Mouse (Mus musculus): Measurements from ENCODE around the gene Adora2a. TPM values are rescaled to one million over a fixed set of nuclear protein-coding genes. Genes with fewer than 3 reads are reported as not detected.
"Not testable (repeated sequence)": the region's sequence is repeated elsewhere in the genome, so short reads cannot be mapped to it uniquely, and the experiment has no call there.

Adora2a gene
- polyA plus RNA-seq, 1 experiment from 2014 or later = 1.5 TPM

GRCm38 (mm10) chr10:75334175-75334574, 17.5 kb downstream of the Adora2a start:
- WGBS = 81% methylated on average over 7 of the region's 7 CpGs
- Histone ChIP-seq H3K4me3 (no peak overlapping the region), H3K27ac (replicated peaks) (no peak overlapping the region), H3K9me3 (no peaks in the 10 kb centered on the region), H3K4me1 (no peaks in the 10 kb centered on the region), H3K27me3 (replicated peaks; ENCODE audit: low read depth, poor library complexity, severe bottlenecking) (no peaks in the 10 kb centered on the region), H3K36me3 (replicated peaks) (no peaks in the 10 kb centered on the region)
- DNase-seq (ENCODE audit: low spot score) = no peak

GRCm38 (mm10) chr10:75335075-75335474, 18.4 kb downstream of the Adora2a start:
- Histone ChIP-seq H3K27me3 (replicated peaks; ENCODE audit: low read depth, poor library complexity, severe bottlenecking) (no peaks in the 10 kb centered on the region), H3K36me3 (replicated peaks) (no peaks in the 10 kb centered on the region), H3K9me3 (no peaks in the 10 kb centered on the region), H3K27ac (replicated peaks) (no peak overlapping the region), H3K4me1 (no peaks in the 10 kb centered on the region), H3K4me3 (no peak overlapping the region)
- 89% methylated on average over 6 of the region's 6 CpGs for WGBS
- no peak for DNase-seq (ENCODE audit: low spot score)

GRCm38 (mm10) chr10:75337231-75337630, 20.6 kb downstream of the Adora2a start:
- no peaks in the 10 kb centered on the region for H3K36me3 ChIP-seq (replicated peaks)
- no peaks in the 10 kb centered on the region; the same call in 1 of the 2 replicates for H3K27me3 ChIP-seq (replicated peaks; ENCODE audit: low read depth, poor library complexity, severe bottlenecking)
- no peak overlapping the region for H3K4me3 ChIP-seq
- no peaks in the 10 kb centered on the region for H3K9me3 ChIP-seq
- H3K4me1 ChIP-seq = no peaks in the 10 kb centered on the region
- WGBS = 89% methylated on average over 10 of the region's 10 CpGs
- DNase-seq (ENCODE audit: low spot score) = no peak
- H3K27ac ChIP-seq (replicated peaks) = no peak overlapping the region

DNA sequence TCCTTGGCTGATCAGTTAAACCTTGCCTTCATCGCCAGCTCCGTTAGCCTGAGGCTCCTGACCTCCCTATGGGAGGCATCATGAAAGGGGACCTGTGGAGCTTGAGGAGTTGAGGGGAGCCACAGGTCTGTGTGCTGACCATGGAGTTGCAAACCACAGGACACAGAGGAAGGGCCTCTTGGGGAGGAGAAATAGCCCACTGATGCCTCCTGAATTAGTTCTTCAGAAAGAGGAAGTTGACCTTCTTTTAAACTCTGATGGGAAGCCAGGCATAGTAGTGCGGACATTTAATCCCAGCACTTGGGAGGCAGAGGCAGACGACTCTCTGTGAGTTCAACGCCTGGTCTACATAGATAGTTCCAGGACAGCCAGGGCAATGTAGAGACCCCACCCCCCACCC, 22.2 kb downstream of the Adora2a start:
- no peaks in the 10 kb centered on the region; the same call in 1 of the 2 replicates for H3K27me3 ChIP-seq (replicated peaks; ENCODE audit: low read depth, poor library complexity, severe bottlenecking)
- WGBS = 76% methylated on average over 5 of the region's 5 CpGs
- H3K27ac ChIP-seq (replicated peaks) = no peak overlapping the region
- no peak overlapping the region for H3K4me3 ChIP-seq
- H3K4me1 ChIP-seq = no peaks in the 10 kb centered on the region
- H3K36me3 ChIP-seq (replicated peaks) = no peaks in the 10 kb centered on the region
- DNase-seq (ENCODE audit: low spot score) = no peak
- H3K9me3 ChIP-seq = no peaks in the 10 kb centered on the region

DNA sequence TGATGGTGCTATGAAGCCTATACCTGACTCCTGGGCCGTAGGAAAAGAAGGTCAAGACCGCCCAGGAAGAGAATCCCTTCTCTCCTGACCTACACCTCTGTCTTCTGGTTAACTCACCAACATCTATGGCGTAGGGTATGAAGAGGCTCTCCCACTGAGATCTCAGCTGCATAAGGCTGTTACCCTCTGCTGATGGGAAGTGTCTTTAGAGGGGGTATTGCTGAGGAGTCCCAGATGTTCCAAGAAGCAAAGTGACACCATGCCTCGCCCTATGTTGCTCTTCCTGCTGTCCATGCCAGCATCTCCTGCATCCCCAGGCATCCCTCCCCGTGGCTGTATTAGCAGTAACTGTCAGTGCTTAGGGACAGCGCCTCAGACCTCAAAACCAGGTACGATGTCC, 22.7 kb downstream of the Adora2a start:
- Histone ChIP-seq H3K27me3 (replicated peaks; ENCODE audit: low read depth, poor library complexity, severe bottlenecking) (no peaks in the 10 kb centered on the region; the same call in 1 of the 2 replicates), H3K4me3 (no peak overlapping the region), H3K36me3 (replicated peaks) (no peaks in the 10 kb centered on the region), H3K9me3 (no peaks in the 10 kb centered on the region), H3K4me1 (peaks cover 3% of the 10 kb centered on the region), H3K27ac (replicated peaks) (no peak overlapping the region)
- WGBS = 82% methylated on average over 7 of the region's 7 CpGs
- DNase-seq (ENCODE audit: low spot score) = no peak

DNA sequence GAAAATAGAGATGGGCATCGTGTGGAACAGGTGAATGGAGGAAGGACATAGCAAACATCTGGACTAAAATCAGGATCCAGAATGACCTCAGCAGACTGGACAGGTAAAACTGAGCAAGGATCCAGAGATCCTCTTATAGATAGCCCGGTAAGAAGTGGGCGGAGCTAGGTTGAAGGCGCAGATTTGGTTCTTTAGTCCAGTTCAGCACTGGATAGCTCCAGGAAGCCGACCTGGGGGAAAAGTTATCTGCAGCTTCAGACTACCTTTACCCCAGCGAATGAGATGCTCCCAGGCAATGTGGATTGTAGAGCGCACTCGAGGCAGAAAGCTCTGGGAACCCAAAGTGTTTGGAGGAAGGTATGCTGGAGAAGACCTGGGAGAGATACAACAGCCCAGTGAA, 25.3 kb downstream of the Adora2a start:
- Histone ChIP-seq H3K36me3 (replicated peaks) (no peaks in the 10 kb centered on the region), H3K27me3 (replicated peaks; ENCODE audit: low read depth, poor library complexity, severe bottlenecking) (no peaks in the 10 kb centered on the region; the same call in 1 of the 2 replicates), H3K4me1 (peaks cover 9% of the 10 kb centered on the region), H3K27ac (replicated peaks) (no peak overlapping the region), H3K4me3 (no peak overlapping the region), H3K9me3 (0 out of 2 replicates have a peak, but pooled peaks cover 7% of the 10 kb centered on the region)
- WGBS = 34% methylated on average over 8 of the region's 8 CpGs
- DNase-seq (ENCODE audit: low spot score) = peak; percentile 31

DNA sequence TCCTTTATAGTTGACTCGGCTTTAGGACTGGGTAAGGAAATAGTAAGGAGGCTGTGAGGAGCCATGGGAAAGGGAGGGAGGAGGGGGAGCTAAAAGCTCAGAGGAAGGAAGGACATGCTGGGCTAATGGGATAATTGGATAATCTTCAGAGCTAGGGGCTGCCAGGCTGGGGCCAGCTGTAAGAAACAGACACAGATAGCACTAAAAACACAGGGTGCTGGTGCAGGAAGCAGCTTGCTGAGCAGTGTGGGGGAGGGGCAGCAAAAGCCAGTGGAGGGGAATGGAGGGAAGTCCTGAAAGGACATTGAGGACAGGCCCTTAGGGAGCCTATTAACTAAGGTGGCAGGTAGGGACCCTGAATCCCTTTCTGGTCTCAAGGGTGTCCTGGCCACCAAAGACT, 27.9 kb downstream of the Adora2a start:
- not testable (repeated sequence) for H3K9me3 ChIP-seq; H3K4me3 ChIP-seq; H3K4me1 ChIP-seq; H3K27me3 ChIP-seq (replicated peaks; ENCODE audit: low read depth, poor library complexity, severe bottlenecking); DNase-seq (ENCODE audit: low spot score); H3K36me3 ChIP-seq (replicated peaks); H3K27ac ChIP-seq (replicated peaks)
- 49% methylated on average over 1 of the region's 1 CpGs for WGBS

DNA sequence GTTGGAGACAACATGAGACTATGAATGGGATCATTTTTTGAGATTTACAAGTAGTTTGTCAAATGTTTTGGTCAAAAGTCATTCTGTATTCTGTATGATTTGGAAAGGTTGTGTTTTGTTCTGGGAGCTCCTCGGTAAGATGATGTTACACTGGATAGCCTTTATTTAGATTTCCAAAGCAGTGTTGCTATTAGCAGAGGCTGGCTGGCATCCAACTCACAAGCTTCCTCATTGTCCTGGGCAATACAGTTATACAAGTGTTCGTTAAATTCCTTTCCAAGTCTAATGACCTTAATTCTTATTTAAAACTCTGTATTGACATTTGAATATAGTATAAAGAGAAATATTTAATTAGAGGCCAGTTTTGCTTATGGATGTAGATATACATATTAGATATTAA, 28.6 kb downstream of the Adora2a start:
- DNase-seq (ENCODE audit: low spot score) = no peak
- peaks cover 9% of the 10 kb centered on the region for H3K4me1 ChIP-seq
- H3K36me3 ChIP-seq (replicated peaks) = no peaks in the 10 kb centered on the region
- H3K27me3 ChIP-seq (replicated peaks; ENCODE audit: low read depth, poor library complexity, severe bottlenecking) = no peaks in the 10 kb centered on the region; the same call in 1 of the 2 replicates
- 87% methylated on average over 2 of the region's 2 CpGs for WGBS
- H3K4me3 ChIP-seq = no peak overlapping the region
- H3K9me3 ChIP-seq = 0 out of 2 replicates have a peak, but pooled peaks cover 7% of the 10 kb centered on the region
- H3K27ac ChIP-seq (replicated peaks) = no peak overlapping the region

- 85% methylated on average over 5 of the region's 5 CpGs for WGBS
- no peaks in the 10 kb centered on the region for H3K4me1 ChIP-seq
Measured at GRCm38 (mm10) chr10:75350564-75350963, 33.9 kb downstream of the Adora2a start.

GRCm38 (mm10) chr10:75352541-75352940, 35.9 kb downstream of the Adora2a start:
- no peak for DNase-seq (ENCODE audit: low spot score)
- H3K36me3 ChIP-seq (replicated peaks) = no peaks in the 10 kb centered on the region
- H3K27me3 ChIP-seq (replicated peaks; ENCODE audit: low read depth, poor library complexity, severe bottlenecking) = no peaks in the 10 kb centered on the region
- H3K27ac ChIP-seq (replicated peaks) = no peak overlapping the region
- WGBS = 93% methylated on average over 12 of the region's 12 CpGs
- H3K4me3 ChIP-seq = no peak overlapping the region
- no peaks in the 10 kb centered on the region for H3K9me3 ChIP-seq
- no peaks in the 10 kb centered on the region for H3K4me1 ChIP-seq

More at GRCm38 (mm10) chr10:75350564-75350963, 33.9 kb downstream of the Adora2a start:
- no peak overlapping the region for H3K27ac ChIP-seq (replicated peaks)
- no peaks in the 10 kb centered on the region for H3K27me3 ChIP-seq (replicated peaks; ENCODE audit: low read depth, poor library complexity, severe bottlenecking)
- H3K36me3 ChIP-seq (replicated peaks) = no peaks in the 10 kb centered on the region
- H3K9me3 ChIP-seq = 0 out of 2 replicates have a peak, but pooled peaks cover 7% of the 10 kb centered on the region
- no peak overlapping the region for H3K4me3 ChIP-seq
- DNase-seq (ENCODE audit: low spot score) = no peak

DNA sequence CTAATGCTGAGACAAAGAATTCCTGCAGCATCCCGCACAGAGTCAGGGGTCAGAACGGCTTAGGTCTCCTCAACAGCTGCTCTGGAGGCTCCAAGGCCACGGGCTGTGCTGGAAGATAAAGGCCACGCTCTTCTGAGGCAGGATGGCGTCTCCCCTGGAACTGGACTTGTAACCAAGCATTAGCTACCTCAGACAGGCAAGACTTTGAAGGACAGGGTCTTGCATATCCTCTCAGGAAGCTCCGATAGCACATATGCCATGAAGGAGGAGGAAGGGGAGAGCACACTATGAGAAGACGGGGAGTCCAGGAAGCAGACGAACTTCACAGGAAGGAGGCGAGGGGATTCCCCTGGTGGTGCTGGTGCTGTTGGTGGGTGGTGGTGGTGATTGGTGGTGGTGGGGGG, 37.2 kb downstream of the Adora2a start:
- WGBS = 71% methylated on average over 9 of the region's 9 CpGs

GRCm38 (mm10) chr10:75355341-75355740, 38.7 kb downstream of the Adora2a start:
- DNase-seq (ENCODE audit: low spot score) = no peak
- Histone ChIP-seq H3K4me3 (no peak overlapping the region), H3K27ac (replicated peaks) (no peak overlapping the region), H3K9me3 (no peaks in the 10 kb centered on the region), H3K36me3 (replicated peaks) (no peaks in the 10 kb centered on the region), H3K4me1 (no peaks in the 10 kb centered on the region), H3K27me3 (replicated peaks; ENCODE audit: low read depth, poor library complexity, severe bottlenecking) (no peaks in the 10 kb centered on the region)
- WGBS = 80% methylated on average over 4 of the region's 4 CpGs

More for the DNA sequence above, 37.2 kb downstream of the Adora2a start:
- H3K9me3 ChIP-seq; H3K36me3 ChIP-seq (replicated peaks); DNase-seq (ENCODE audit: low spot score); H3K4me3 ChIP-seq; H3K4me1 ChIP-seq; H3K27me3 ChIP-seq (replicated peaks; ENCODE audit: low read depth, poor library complexity, severe bottlenecking); H3K27ac ChIP-seq (replicated peaks): not testable (repeated sequence)

GRCm38 (mm10) chr10:75364214-75364690, 47.6 kb downstream of the Adora2a start:
- H3K4me1 ChIP-seq; H3K27ac ChIP-seq (replicated peaks); H3K9me3 ChIP-seq; H3K4me3 ChIP-seq; H3K27me3 ChIP-seq (replicated peaks; ENCODE audit: low read depth, poor library complexity, severe bottlenecking); H3K36me3 ChIP-seq (replicated peaks); DNase-seq (ENCODE audit: low spot score): not testable (repeated sequence)
- WGBS = 31% methylated on average over 1 of the region's 1 CpGs
